Comparison of ENCODE assay signal across 8 mouse cellular contexts in genomic region chr19:38054149-38054719, GRCm38 (mm10). TPM values are rescaled to one million over a fixed set of nuclear protein-coding genes. Genes with fewer than 3 reads are reported as not detected.
DNase-seq lines count a peak whose midpoint lies in the region; ATAC-seq and TF ChIP-seq lines count a peak whose summit lies in the region.

No protein-coding gene starts in this region.

- H3K4me3 ChIP-seq in kidney, adult 2 months (ENCODE audit: insufficient read depth, low read depth, low read length), result peak overlapping the region; percentile 71
- peak overlapping the region; percentile 73 to 79 for H3K4me3 ChIP-seq in ES-E14 (ENCODE audit: insufficient read depth in 1 of 2, low read depth in 1 of 2, low read length in 2 of 2, poor library complexity in 1 of 2, severe bottlenecking in 1 of 2)
- peak overlapping the region; percentile 57 for H3K4me3 ChIP-seq in cortical plate, adult 2 months (ENCODE audit: insufficient read depth, low read length)
- peak overlapping the region; percentile 81 to 89 for H3K4me3 ChIP-seq in heart, embryonic 14.5 days (ENCODE audit: control insufficient read depth in 1 of 2, insufficient read depth in 1 of 2, low read depth in 1 of 2, low read length in 2 of 2)
- H3K4me3 ChIP-seq in spleen, adult 2 months (ENCODE audit: extremely low read depth, insufficient read depth, insufficient read length), result peak overlapping the region; percentile 78

- H3K36me3 ChIP-seq in kidney, adult 2 months (ENCODE audit: control insufficient read depth, insufficient read depth, low read length), result no peaks in the 10 kb centered on the region
- peaks cover 8% of the 10 kb centered on the region for H3K36me3 ChIP-seq in ES-E14 (ENCODE audit: control insufficient read depth, insufficient read depth, low read length, poor library complexity, severe bottlenecking)
- H3K36me3 ChIP-seq in heart, embryonic 14.5 days (ENCODE audit: control insufficient read depth, insufficient read depth, low read length), result peaks cover 25% of the 10 kb centered on the region
- H3K36me3 ChIP-seq in spleen, adult 2 months (ENCODE audit: control insufficient read depth, insufficient read depth, low read length), result no peaks in the 10 kb centered on the region

- H3K4me2 ChIP-seq in heart, embryonic 14.5 days (ENCODE audit: low read length), result peak overlapping the region; percentile 72

- H3K9me3 ChIP-seq in ES-E14 (ENCODE audit: control insufficient read depth, insufficient read depth, low read depth, low read length), result no peaks in the 10 kb centered on the region
- H3K9me3 ChIP-seq in heart, embryonic 14.5 days (ENCODE audit: control insufficient read depth, low read length), result no peaks in the 10 kb centered on the region

- no peak overlapping the region; the same call in 1 of the 2 replicates for H3K27ac ChIP-seq in kidney, adult 2 months (ENCODE audit: insufficient read depth, low read depth, low read length)
- H3K27ac ChIP-seq in ES-E14 (ENCODE audit: insufficient read depth, low read depth, low read length, poor library complexity, severe bottlenecking), result peak overlapping the region; percentile 47
- no peak overlapping the region for H3K27ac ChIP-seq in cortical plate, adult 2 months (ENCODE audit: insufficient read depth, low read length)
- H3K27ac ChIP-seq in heart, embryonic 14.5 days (replicated peaks in 1 of 2; ENCODE audit: control insufficient read depth in 1 of 2, insufficient read depth in 1 of 2, low read depth in 2 of 2, low read length in 2 of 2), result peak overlapping the region; percentile 9 to 30; a peak in 1 of 4 replicates
- H3K27ac ChIP-seq in spleen, adult 2 months (ENCODE audit: insufficient read depth, low read length), result peak overlapping the region; percentile 26; the same call in 1 of the 2 replicates

- WGBS in kidney, adult 2 months, result under 1% methylated on average over 23 of the region's 23 CpGs
- under 1% methylated on average over 23 of the region's 23 CpGs for WGBS in heart, embryonic 14.5 days
- under 1% methylated on average over 23 of the region's 23 CpGs for WGBS in spleen, adult 2 months

- peak overlapping the region; percentile 74 for H3K9ac ChIP-seq in ES-E14 (ENCODE audit: insufficient read depth, low read depth, low read length, poor library complexity, severe bottlenecking)
- H3K9ac ChIP-seq in heart, embryonic 14.5 days (ENCODE audit: low read length), result peak overlapping the region; percentile 60

- in situ Hi-C loops in ES-E14 (cut with MboI; ENCODE audit: low sequenced_read_pairs in 2 of 2, unreplicated experiment in 2 of 2), result no loop called here

- TF ChIP-seq CTCF in kidney, adult 2 months (conservative IDR thresholded peaks at IDR 0.05; ENCODE audit: insufficient read depth, insufficient read length, low read depth, low read length), result no peak
- TF ChIP-seq CTCF in cortical plate, adult 2 months (IDR thresholded peaks at IDR 0.05; ENCODE audit: extremely low read depth, insufficient read depth, low read length), result no peak
- no peak for TF ChIP-seq CTCF in spleen, adult 2 months (IDR thresholded peaks at IDR 0.05; ENCODE audit: extremely low read depth, insufficient read depth, insufficient read length, insufficient replicate concordance)

- TF ChIP-seq POLR2A in kidney, adult 2 months (IDR thresholded peaks at IDR 0.05; ENCODE audit: low read depth, low read length), result no peak
- no peak for TF ChIP-seq POLR2A in cortical plate, adult 2 months (IDR thresholded peaks at IDR 0.05; ENCODE audit: extremely low read depth, insufficient read depth, low read length)
- no peak for TF ChIP-seq POLR2A in spleen, adult 2 months (IDR thresholded peaks at IDR 0.05; ENCODE audit: low read depth, low read length)

- H3K27me3 ChIP-seq in kidney, adult 2 months (replicated peaks; ENCODE audit: control insufficient read depth, insufficient read depth, low read length), result no peaks in the 10 kb centered on the region
- no peaks in the 10 kb centered on the region for H3K27me3 ChIP-seq in heart, embryonic 14.5 days (ENCODE audit: control insufficient read depth, insufficient read depth, low read length)
- no peaks in the 10 kb centered on the region for H3K27me3 ChIP-seq in spleen, adult 2 months (ENCODE audit: control insufficient read depth, insufficient read depth, low read length)

- ATAC-seq in heart, embryonic 14.5 days (ENCODE audit: insufficient number of reproducible peaks, insufficient read depth, low FRiP score, low read depth), result peak; percentile 86

- H3K4me1 ChIP-seq in kidney, adult 2 months (ENCODE audit: control insufficient read depth, insufficient read depth, low read length), result peaks cover 2% of the 10 kb centered on the region; the same call in 1 of the 2 replicates
- peaks cover 0 to 4% of the 10 kb centered on the region in 2 experiments; a peak in 2 of 4 replicates for H3K4me1 ChIP-seq in ES-E14 (ENCODE audit: control insufficient read depth in 2 of 2, insufficient read depth in 2 of 2, low read length in 2 of 2, poor library complexity in 1 of 2)
- peaks cover 2% of the 10 kb centered on the region; the same call in 1 of the 2 replicates for H3K4me1 ChIP-seq in cortical plate, adult 2 months (ENCODE audit: control insufficient read depth, insufficient read depth, low read length)
- peaks cover 0 to 18% of the 10 kb centered on the region in 2 experiments for H3K4me1 ChIP-seq in heart, embryonic 14.5 days (ENCODE audit: control insufficient read depth in 2 of 2, insufficient read depth in 2 of 2, low read length in 2 of 2)
- H3K4me1 ChIP-seq in spleen, adult 2 months (ENCODE audit: control insufficient read depth, insufficient read depth, insufficient read length), result peaks cover 5% of the 10 kb centered on the region; the same call in 1 of the 2 replicates

- peak; percentile 85 for DNase-seq in kidney, adult 2 months
- DNase-seq in kidney, adult 11 months, result no peak
- peak; percentile 88 for DNase-seq in ES-E14 (ENCODE audit: low read depth, low spot score)
- peak; percentile 85 for DNase-seq in kidney, postnatal 14 days
- DNase-seq in lung, postnatal 14 days, result peak; percentile 80
- DNase-seq in spleen, adult 2 months (ENCODE audit: low read depth in 1 of 2, low spot score in 2 of 2), result no peak

TF ChIP-seq in ES-E14, 5 proteins besides CTCF, POLR2A, EP300 and RAD21:
- TF ChIP-seq MAFK (IDR thresholded peaks at IDR 0.05; ENCODE audit: insufficient read depth, low read depth, low read length), result no peak
- no peak for TF ChIP-seq CHD2 (IDR thresholded peaks at IDR 0.05; ENCODE audit: low read depth, low read length)
- TF ChIP-seq ZC3H11A (IDR thresholded peaks at IDR 0.05; ENCODE audit: borderline replicate concordance, low read depth, low read length), result no peak
- TF ChIP-seq HCFC1 (IDR thresholded peaks at IDR 0.05; ENCODE audit: borderline replicate concordance, insufficient read depth, low read length), result no peak
- TF ChIP-seq ZNF384 (IDR thresholded peaks at IDR 0.05; ENCODE audit: low read depth, low read length), result no peak

RNA-seq across cellular contexts. Expression of gene Cep55, which starts 0.6 kb away (rescaled TPM):
- 0.14 and 0.15 TPM in 2 replicates for polyA plus RNA-seq in kidney, adult 2 months (2012; rRNA removed)
- 43.5 and 51.1 TPM in 2 replicates for total RNA-seq in ES-E14 (2012; rRNA removed)
- polyA plus RNA-seq in cortical plate, adult 2 months (2012; rRNA removed), result 0.44 and 0.79 TPM in 2 replicates
- polyA plus RNA-seq in heart, embryonic 14.5 days (2014; fragmentation: Nextera tagmentation; extraction: Ambion mirVana), result 28.3 and 28.4 TPM in 2 replicates
- 0.94 and 1.2 TPM in 2 replicates for polyA plus RNA-seq in spleen, adult 2 months (2012; rRNA removed)

RNA-seq across cellular contexts. Expression of gene Myof, which starts 10.9 kb away (rescaled TPM):
- polyA plus RNA-seq in kidney, adult 2 months (2012; rRNA removed), result 24.2 and 27.5 TPM in 2 replicates
- total RNA-seq in ES-E14 (2012; rRNA removed), result 29.8 and 44.3 TPM in 2 replicates
- polyA plus RNA-seq in cortical plate, adult 2 months (2012; rRNA removed), result 4.3 and 4.8 TPM in 2 replicates
- 5.3 and 5.5 TPM in 2 replicates for polyA plus RNA-seq in heart, embryonic 14.5 days (2014; fragmentation: Nextera tagmentation; extraction: Ambion mirVana)
- polyA plus RNA-seq in spleen, adult 2 months (2012; rRNA removed), result 10.6 and 11.7 TPM in 2 replicates

RNA-seq across cellular contexts. Expression of gene Ffar4, which starts 42.6 kb away (rescaled TPM):
- polyA plus RNA-seq in kidney, adult 2 months (2012; rRNA removed), result 1.8 and 2.2 TPM in 2 replicates
- 0.22 and 0.90 TPM in 2 replicates for total RNA-seq in ES-E14 (2012; rRNA removed)
- polyA plus RNA-seq in cortical plate, adult 2 months (2012; rRNA removed), result 0.11 TPM in 1 of 2 replicates, not detected in the other
- polyA plus RNA-seq in heart, embryonic 14.5 days (2014; fragmentation: Nextera tagmentation; extraction: Ambion mirVana), result not detected in 2 replicates
- polyA plus RNA-seq in spleen, adult 2 months (2012; rRNA removed), result 2.9 and 3.6 TPM in 2 replicates

Comparison
In these comparisons a context has a peak if more than half of its experiments do, and no peak if none do; other contexts are left out.
1. DNase-seq: peak in kidney, adult 2 months (single experiment), ES-E14 (single experiment), kidney, postnatal 14 days (single experiment) and lung, postnatal 14 days (single experiment); none in kidney, adult 11 months (single experiment) and spleen, adult 2 months (0 of 2).
2. H3K27ac ChIP-seq: peak in ES-E14 (single experiment), heart, embryonic 14.5 days (2 of 2) and spleen, adult 2 months (single experiment); none in kidney, adult 2 months (single experiment) and cortical plate, adult 2 months (single experiment).
3. RNA of gene Cep55, which starts 0.6 kb away (polyA plus RNA-seq): 28.3 to 28.4 TPM in heart, embryonic 14.5 days; 0.94 to 1.2 TPM in spleen, adult 2 months, 0.44 to 0.79 TPM in cortical plate, adult 2 months and 0.14 to 0.15 TPM in kidney, adult 2 months; every median in the first group is over 10 times any median in the second.
4. Peak in every context shown above with its lines, with median percentiles within 50 percentile points of each other: H3K4me3 ChIP-seq.